Mouse (Mus musculus) megakaryocyte, embryonic 14.5 days (primary cell): Measurements from ENCODE around the gene Npc2.

Experiments
- FLI1 ChIP-seq: IDR thresholded peaks from 2 replicates; pipeline ENCODE4 v1.6.1; 2012; ENCODE audit warnings: low read length, inconsistent platforms, mixed read lengths
- GATA1 ChIP-seq: IDR thresholded peaks from 3 replicates; pipeline ENCODE4 v1.6.1; 2012; ENCODE audit warnings: mixed read lengths, low read length, inconsistent platforms, borderline replicate concordance

- TF ChIP-seq GATA1, result no peak
- TF ChIP-seq FLI1, result no peak
Measured at GRCm38 (mm10) chr12:84756016-84756415, 16.9 kb downstream of the Npc2 start.
